Mouse (Mus musculus): Measurements from ENCODE around the gene Slc25a40.

DNA sequence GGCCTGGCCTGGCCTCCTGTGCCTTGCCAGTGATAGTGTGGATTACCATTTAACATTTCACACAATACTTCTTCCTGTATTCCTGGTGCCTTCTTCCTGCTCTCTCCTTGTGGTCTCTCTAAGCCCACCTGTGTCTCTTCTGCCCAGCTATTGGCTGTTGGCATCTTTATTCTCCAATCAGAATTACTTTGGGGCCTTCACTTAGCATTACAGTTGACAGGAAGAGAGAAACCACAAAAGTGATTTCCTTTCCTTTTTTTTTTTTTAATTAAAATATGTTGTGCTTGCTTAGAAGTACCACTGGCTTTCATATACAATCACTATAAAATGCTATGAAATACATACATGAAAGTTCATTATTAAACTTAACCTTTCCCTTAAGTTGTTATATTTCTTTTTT is 32.9 kb downstream of the Slc25a40 start:
- TF ChIP-seq USF1 (IDR thresholded peaks at IDR 0.05; ENCODE audit: low read depth) (no peak), CTCF (IDR thresholded peaks at IDR 0.05; ENCODE audit: control insufficient read depth, insufficient read depth, insufficient read length) (no peak), MYOD1 (IDR thresholded peaks at IDR 0.05; ENCODE audit: control insufficient read depth, insufficient read length, low read depth) (no peak), CEBPB (IDR thresholded peaks at IDR 0.05; ENCODE audit: low read depth) (no peak)
